Mouse (Mus musculus) intestine, embryonic 15.5 days (tissue): ENCODE results near the gene Alkbh1. TPM values are rescaled to one million over a fixed set of nuclear protein-coding genes. Genes with fewer than 3 reads are reported as not detected.

Experiments used
- ATAC-seq: fragments of 200-750 bp; cut with Nextera tagmentation; 2 replicates; pipeline ENCODE4 v1.8.0; 2017; ENCODE audit warnings: moderate TSS enrichment, moderate library complexity
- H3K27ac ChIP-seq: fragments of 300-500 bp; sonication (generic); 2 replicates; pipeline ENCODE4 v1.5.1; 2015; ENCODE audit warnings: mild to moderate bottlenecking, inconsistent platforms
- H3K27me3 ChIP-seq: fragments of 300-500 bp; sonication (generic); replicated peaks from 2 replicates; pipeline ENCODE4 v1.6.1; 2015; ENCODE audit warnings: inconsistent platforms
- H3K36me3 ChIP-seq: fragments of 300-500 bp; sonication (generic); 2 replicates; pipeline ENCODE4 v1.6.1; 2015; ENCODE audit warnings: inconsistent platforms
- H3K4me1 ChIP-seq: fragments of 300-500 bp; sonication (generic); replicated peaks from 2 replicates; pipeline ENCODE4 v1.6.1; 2015; ENCODE audit warnings: inconsistent platforms
- H3K4me2 ChIP-seq: fragments of 300-500 bp; sonication (generic); replicated peaks from 2 replicates; pipeline ENCODE4 v1.6.1; 2015; ENCODE audit warnings: mild to moderate bottlenecking, inconsistent platforms
- H3K4me3 ChIP-seq: fragments of 300-500 bp; sonication (generic); replicated peaks from 2 replicates; pipeline ENCODE4 v1.5.1; 2015; ENCODE audit warnings: inconsistent platforms
- H3K9ac ChIP-seq: fragments of 300-500 bp; sonication (generic); 2 replicates; pipeline ENCODE4 v1.6.1; 2015; ENCODE audit warnings: inconsistent platforms
- H3K9me3 ChIP-seq: fragments of 300-500 bp; sonication (generic); 2 replicates; pipeline ENCODE4 v1.6.1; 2016; ENCODE audit warnings: inconsistent platforms
- WGBS: fragments of 180-500 bp; shearing (Covaris S2); methylation state at CpG from one replicate; pipeline ENCODE4 v1.1.7; 2015; 5-methylcytosine and 5-hydroxymethylcytosine counted together
- polyA plus RNA-seq: library from polyadenylated mRNA; unstranded; fragments of >200 nt; fragmentation: Nextera tagmentation; extraction: Ambion mirVana; gene quantifications from 2 replicates; pipeline ENCODE4 v1.2.1, GENCODE M21; 2015

The Alkbh1 gene
- polyA plus RNA-seq, 1 experiment from 2014 or later: 48.3 TPM

DNA sequence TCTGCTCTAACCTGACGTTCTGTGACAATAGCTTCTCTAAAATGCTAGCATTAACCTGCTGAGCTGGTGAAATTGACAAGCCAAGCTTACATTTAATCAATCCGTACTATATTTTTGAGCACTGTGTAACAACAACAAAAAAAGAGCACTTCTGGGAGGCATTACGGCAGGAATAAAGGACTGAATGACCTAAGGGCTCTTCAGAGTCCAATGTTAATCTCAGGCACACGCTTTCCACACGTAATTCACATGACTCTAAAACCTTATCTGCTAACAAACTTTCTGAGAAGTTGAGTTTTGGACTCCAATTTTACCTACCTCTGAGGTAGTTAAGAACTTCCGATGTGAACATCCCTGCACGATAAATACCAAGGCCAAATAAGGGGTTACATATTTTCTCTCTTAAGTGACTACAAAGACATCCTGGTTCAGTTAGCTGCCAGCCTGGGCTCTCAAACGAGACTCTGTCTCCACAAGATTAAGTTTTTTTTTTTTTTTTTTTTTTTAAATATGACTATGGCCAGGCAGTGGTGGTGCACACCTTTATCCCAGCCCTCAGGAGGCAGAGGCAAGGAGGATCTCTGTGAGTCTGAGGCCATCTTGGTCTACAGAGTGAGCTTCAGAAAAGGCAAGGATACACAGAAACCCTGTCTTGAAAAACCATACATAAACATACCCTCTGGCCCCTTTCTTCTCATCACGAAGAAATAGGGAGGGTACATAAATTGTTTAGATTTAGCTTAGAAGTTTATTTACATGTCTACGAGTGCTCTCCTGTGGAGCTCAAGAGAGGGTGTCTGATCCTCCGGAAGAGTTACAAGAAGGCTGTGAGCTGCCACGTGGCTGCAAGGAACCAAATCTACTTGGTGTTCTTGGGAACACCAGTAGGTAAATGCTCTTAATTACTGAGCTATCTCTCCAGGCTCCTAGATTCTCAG, 1.4 kb downstream of the Alkbh1 start:
- Histone ChIP-seq H3K27ac (no peak overlapping the region), H3K4me3 (peak overlapping the region; percentile 80), H3K4me1 (0 out of 2 replicates have a peak, but pooled peaks cover 8% of the 10 kb centered on the region), H3K36me3 (peaks cover 21% of the 10 kb centered on the region), H3K27me3 (no peaks in the 10 kb centered on the region), H3K9ac (peak overlapping the region; percentile 87), H3K9me3 (no peaks in the 10 kb centered on the region), H3K4me2 (peak overlapping the region; percentile 74)
- 18% methylated on average over 12 of the region's 12 CpGs for WGBS
- ATAC-seq: peak; percentile 42; the same call in 1 of the 2 replicates

DNA sequence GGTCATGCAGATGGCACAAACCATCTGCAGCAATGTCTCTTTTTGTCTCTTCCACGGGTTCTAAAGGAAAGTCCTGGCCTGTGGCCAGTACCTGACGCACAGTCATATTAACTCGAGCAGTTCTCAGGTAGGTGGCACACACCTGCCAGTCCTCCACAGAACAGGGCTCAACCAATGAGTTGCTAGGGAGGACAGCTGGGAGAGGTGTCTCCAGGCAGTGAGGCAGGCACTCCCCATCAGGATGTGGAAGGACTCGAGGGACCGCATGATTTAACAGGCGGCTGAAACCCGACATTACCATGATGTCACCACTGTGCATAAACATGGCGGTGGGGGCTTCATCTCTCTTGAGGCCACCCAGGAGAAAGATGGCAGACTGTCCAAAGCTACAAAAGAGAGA, 14.9 kb downstream of the Alkbh1 start:
- Histone ChIP-seq H3K36me3 (peaks cover 40% of the 10 kb centered on the region), H3K4me2 (no peak overlapping the region), H3K27me3 (no peaks in the 10 kb centered on the region), H3K4me3 (no peak overlapping the region), H3K4me1 (no peaks in the 10 kb centered on the region), H3K9ac (no peak overlapping the region), H3K9me3 (no peaks in the 10 kb centered on the region), H3K27ac (no peak overlapping the region)
- no peak for ATAC-seq
- WGBS: 83% methylated on average over 8 of the region's 8 CpGs

DNA sequence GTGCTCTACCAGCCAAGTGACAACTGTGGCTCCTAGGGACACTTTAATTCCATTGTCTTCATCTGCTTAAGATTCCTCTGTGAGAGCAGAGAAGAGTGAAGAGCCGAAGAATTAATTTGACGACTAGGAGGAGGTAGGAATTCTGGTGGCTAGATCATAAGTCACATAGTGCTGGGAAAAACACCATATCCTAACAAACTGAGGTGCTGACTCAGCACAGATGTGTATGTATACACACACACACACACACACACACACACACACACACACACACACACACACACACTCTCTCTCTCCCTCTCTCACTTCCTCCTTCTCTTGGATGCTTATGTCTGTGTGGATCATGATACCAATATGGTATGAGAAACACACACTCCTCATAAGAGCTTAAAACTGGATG, 15.5 kb downstream of the Alkbh1 start:
- Histone ChIP-seq H3K36me3 (peaks cover 39% of the 10 kb centered on the region), H3K4me2 (no peak overlapping the region), H3K27ac (no peak overlapping the region), H3K9ac (no peak overlapping the region), H3K4me1 (no peaks in the 10 kb centered on the region), H3K27me3 (no peaks in the 10 kb centered on the region), H3K4me3 (no peak overlapping the region), H3K9me3 (no peaks in the 10 kb centered on the region)
- WGBS: 88% methylated on average over 2 of the region's 2 CpGs
- no peak for ATAC-seq

DNA sequence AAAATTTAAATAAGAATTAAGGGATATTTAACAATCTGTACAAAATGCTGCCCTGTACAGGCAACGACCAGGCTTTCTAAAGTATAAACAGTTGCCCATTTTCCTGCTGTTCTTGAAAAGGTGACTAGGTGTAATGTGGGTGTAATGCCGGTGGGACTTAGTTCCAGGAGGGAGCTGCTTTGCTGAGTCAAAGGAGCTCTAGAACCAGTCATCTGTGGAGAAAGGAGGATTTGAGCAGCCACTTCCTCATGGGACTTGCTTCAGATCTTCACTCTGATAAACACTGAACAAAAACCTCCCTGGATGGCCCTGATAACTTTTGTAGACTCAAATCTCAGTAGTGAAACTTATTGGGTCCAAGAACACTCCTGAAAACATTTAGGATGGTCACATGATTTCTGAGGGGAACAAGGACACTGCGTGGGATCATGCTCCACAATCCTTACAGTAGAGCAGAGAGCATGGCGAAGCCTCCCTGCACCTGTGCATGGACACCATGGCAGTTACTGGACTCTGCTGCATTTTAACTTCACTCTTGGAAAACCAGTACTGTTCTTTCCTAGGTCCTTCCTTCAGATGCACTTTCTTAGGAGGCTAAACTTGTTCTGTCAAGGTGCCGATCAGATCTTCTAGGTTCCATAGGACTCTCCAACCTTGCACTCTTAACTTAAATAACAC, 17.3 kb downstream of the Alkbh1 start:
- H3K27ac ChIP-seq: no peak overlapping the region
- ATAC-seq: no peak
- H3K9ac ChIP-seq: no peak overlapping the region
- H3K4me3 ChIP-seq: no peak overlapping the region
- no peaks in the 10 kb centered on the region for H3K9me3 ChIP-seq
- peaks cover 30% of the 10 kb centered on the region for H3K36me3 ChIP-seq
- H3K4me2 ChIP-seq: no peak overlapping the region
- H3K4me1 ChIP-seq: no peaks in the 10 kb centered on the region
- H3K27me3 ChIP-seq: no peaks in the 10 kb centered on the region
- WGBS: 93% methylated on average over 5 of the region's 5 CpGs

DNA sequence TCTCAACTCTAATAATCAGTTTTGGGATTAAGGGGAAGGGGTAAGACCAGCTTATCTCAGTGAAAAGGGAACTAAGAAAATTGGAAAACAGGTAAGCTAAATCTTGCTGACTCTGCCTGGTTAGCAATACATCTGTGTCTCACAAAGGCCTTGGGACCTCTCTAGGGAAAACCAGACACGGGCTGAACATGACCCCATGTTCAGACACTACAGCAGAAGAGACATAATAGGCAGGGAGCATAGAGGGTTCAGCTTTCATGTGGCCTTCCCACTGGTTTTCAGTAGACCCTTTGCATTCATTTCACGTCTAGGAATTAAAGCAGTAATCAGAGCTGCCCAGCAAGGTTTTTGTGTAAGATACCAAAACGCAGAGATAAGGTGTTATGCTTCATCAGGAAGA, 19.3 kb downstream of the Alkbh1 start:
- ATAC-seq: no peak
- WGBS: 49% methylated on average over 3 of the region's 3 CpGs
- Histone ChIP-seq H3K27me3 (no peaks in the 10 kb centered on the region), H3K4me2 (no peak overlapping the region), H3K9me3 (no peaks in the 10 kb centered on the region), H3K27ac (no peak overlapping the region), H3K9ac (no peak overlapping the region), H3K4me3 (no peak overlapping the region), H3K4me1 (no peaks in the 10 kb centered on the region), H3K36me3 (peaks cover 26% of the 10 kb centered on the region)

DNA sequence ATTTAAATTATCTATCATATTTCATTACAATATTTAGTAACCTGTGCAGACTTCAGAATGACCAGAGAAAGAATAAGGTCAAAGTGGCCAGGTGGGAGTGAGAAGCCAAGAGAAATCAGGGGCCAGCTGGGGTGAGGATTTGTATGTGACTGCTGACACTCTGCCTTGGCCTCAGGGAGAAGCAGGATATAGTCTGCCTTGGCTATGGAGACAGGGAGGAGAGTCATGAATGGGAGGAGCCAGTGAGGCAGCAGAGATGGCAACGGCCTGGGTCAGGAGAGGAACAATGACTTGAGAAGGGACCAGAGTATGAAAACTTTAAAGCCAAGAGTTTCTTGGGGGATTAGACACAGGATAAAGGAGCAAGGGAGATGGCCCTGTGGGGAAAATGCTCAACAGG, 20.1 kb downstream of the Alkbh1 start:
- Histone ChIP-seq H3K9ac (no peak overlapping the region), H3K4me2 (no peak overlapping the region), H3K27me3 (no peaks in the 10 kb centered on the region), H3K9me3 (no peaks in the 10 kb centered on the region), H3K4me3 (no peak overlapping the region), H3K4me1 (no peaks in the 10 kb centered on the region), H3K36me3 (peaks cover 19% of the 10 kb centered on the region), H3K27ac (no peak overlapping the region)
- WGBS: 31% methylated on average over 1 of the region's 1 CpGs
- ATAC-seq: 0 out of 2 replicates have a peak, but pooled peaks have one; percentile 29

DNA sequence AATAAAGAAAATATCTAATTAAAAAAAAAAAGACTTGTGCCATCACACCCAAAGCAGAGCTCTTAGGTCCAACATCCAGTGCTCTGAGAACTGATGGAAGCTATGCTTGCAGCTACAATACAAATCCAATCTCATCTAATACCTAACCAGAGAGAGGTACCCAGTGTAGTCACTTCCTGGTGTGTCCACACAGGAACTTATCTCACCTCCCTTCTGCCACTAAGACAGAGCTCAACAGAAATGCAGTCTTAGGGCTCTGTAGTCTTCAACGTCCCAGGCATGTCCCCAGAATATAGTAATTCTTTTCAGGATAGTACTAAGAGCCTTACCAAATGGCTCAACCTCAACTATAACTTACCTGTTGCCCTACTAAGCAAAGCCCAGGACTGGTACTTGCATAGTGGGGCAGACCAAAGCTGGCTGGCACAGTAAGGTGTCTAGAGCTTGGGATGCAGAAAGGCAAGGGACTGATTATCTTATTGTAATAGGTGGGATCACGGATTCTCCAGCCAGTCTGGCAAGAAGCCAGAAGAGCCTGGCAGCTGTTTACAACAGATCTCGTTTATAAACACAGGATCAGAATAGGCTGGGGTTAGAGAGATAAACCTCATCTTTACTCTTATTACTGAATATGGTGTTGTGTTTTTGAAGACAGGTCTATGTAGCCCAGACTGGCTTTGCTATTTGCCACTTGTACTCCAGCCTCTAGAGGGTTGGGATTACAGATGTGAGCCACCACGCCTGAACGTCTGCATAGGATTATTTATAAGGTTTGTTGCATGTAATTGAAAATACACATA, 21.9 kb downstream of the Alkbh1 start:
- H3K4me1 ChIP-seq: no peaks in the 10 kb centered on the region
- no peaks in the 10 kb centered on the region for H3K9me3 ChIP-seq
- H3K27ac ChIP-seq: no peak overlapping the region
- no peak for ATAC-seq
- no peak overlapping the region for H3K9ac ChIP-seq
- no peak overlapping the region for H3K4me3 ChIP-seq
- H3K36me3 ChIP-seq: peaks cover 7% of the 10 kb centered on the region; the same call in 1 of the 2 replicates
- WGBS: 60% methylated on average over 5 of the region's 5 CpGs
- H3K27me3 ChIP-seq: no peaks in the 10 kb centered on the region
- H3K4me2 ChIP-seq: no peak overlapping the region

DNA sequence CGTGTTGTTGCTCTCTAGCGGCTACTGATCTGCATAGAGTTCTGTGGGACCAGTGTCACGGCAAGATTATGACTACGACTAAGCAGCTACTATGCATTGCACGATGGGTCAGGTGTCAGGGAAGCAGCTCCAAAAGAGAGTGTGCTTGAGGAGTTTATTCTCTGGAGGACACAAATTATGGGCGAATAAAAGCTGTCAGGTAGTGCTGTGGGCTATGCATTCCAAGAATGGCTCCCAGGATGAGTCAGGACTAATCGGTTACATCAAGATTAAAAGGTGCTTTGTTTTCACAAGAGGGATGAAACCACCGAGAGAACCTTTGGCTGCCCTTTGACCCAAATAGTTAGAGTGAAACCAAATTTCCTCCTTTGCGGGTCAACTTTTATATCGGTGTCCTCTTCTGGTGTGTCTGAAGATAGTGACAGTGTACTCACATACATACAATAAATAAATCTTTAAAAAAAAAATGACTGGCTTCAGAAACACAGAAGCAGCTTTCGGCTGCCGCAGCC, 23.8 kb downstream of the Alkbh1 start:
- Histone ChIP-seq H3K9me3 (no peaks in the 10 kb centered on the region), H3K27me3 (no peaks in the 10 kb centered on the region), H3K9ac (no peak overlapping the region), H3K4me2 (no peak overlapping the region), H3K27ac (no peak overlapping the region), H3K4me1 (no peaks in the 10 kb centered on the region), H3K36me3 (no peaks in the 10 kb centered on the region), H3K4me3 (no peak overlapping the region)
- ATAC-seq: peak; percentile 12; the same call in 1 of the 2 replicates
- WGBS: 62% methylated on average over 12 of the region's 12 CpGs

DNA sequence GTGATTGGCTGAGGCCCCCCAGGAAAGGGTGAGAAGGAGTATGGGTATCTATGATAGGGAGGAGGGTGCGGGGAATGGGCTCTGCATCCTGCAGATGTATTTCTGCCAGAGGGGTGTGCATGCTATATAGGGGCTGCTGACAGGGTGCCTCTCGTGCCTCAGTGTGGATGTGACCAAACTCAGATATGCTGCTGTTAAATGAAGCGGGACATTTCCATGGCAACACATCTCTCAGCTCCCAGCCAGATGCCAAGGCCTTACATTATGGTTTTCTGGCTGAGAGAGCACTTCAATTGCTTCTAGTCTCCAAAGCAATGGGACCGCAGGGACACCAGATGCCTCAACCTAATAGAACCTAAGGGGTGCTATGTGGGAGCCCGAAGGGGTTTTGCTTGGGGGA, 24.9 kb downstream of the Alkbh1 start:
- ATAC-seq: 0 out of 2 replicates have a peak, but pooled peaks have one; percentile 22
- WGBS: 90% methylated on average over 5 of the region's 5 CpGs

DNA sequence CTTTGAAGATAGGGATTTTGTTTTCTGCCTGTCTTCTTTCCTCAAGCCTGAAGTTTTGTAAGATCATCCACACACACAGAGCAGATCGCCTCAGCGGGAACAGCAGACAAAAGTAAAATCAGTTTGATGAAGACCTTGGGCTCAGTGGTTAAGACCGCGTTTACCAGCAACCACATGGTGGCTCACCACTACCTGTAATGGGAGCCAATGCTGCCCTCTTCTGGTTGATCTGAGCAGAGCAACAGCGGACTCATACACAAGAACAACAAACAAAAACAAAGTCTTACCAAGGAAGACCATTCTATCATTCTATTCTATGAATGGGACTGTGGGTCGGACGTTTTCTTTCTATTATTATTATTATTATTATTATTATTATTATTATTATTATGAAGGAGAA, 27.1 kb downstream of the Alkbh1 start:
- Histone ChIP-seq H3K4me3 (no peak overlapping the region), H3K9me3 (no peaks in the 10 kb centered on the region), H3K27ac (no peak overlapping the region), H3K36me3 (no peaks in the 10 kb centered on the region), H3K4me2 (no peak overlapping the region), H3K4me1 (no peaks in the 10 kb centered on the region), H3K27me3 (no peaks in the 10 kb centered on the region), H3K9ac (no peak overlapping the region)
- WGBS: 35% methylated on average over 7 of the region's 7 CpGs
- ATAC-seq: no peak

More for the DNA sequence above, 24.9 kb downstream of the Alkbh1 start:
- Histone ChIP-seq H3K4me1 (no peaks in the 10 kb centered on the region), H3K9me3 (no peaks in the 10 kb centered on the region), H3K27me3 (no peaks in the 10 kb centered on the region), H3K9ac (no peak overlapping the region), H3K27ac (no peak overlapping the region), H3K4me3 (no peak overlapping the region), H3K36me3 (no peaks in the 10 kb centered on the region), H3K4me2 (no peak overlapping the region)

DNA sequence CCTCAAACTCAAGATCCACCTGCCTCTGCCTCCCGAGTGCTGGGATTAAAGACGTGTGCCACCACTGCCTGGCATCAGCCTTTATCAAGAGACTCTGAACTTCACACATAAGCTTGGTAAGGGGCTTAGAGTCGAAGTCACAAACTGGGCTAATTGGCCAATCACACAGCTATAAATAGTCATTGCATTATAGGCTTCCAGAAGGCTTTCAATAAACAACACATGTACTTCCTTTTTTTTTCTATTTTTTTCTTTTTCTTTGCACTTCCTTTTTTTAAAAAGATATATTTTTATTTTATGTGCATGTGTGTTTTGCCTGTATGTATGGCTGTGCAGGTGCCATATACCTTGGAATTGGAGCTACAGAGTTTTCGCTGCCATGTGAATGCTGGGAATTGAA, 28.5 kb downstream of the Alkbh1 start:
- Histone ChIP-seq H3K4me2 (no peak overlapping the region), H3K4me1 (peaks cover 6% of the 10 kb centered on the region; the same call in 1 of the 2 replicates), H3K9me3 (no peaks in the 10 kb centered on the region), H3K27me3 (no peaks in the 10 kb centered on the region), H3K27ac (no peak overlapping the region), H3K4me3 (no peak overlapping the region), H3K36me3 (no peaks in the 10 kb centered on the region), H3K9ac (no peak overlapping the region)
- ATAC-seq: no peak
- 81% methylated on average over 4 of the region's 4 CpGs for WGBS
